Mouse (Mus musculus) frontal cortex, postnatal 10 days (tissue): ENCODE measurements at regions not wholly inside any gene's neighbourhood (a gene's known extent, or its start where the extent isn't known, plus 50 kb on each side); places are given as distances from the start of the nearest gene placed in this dataset.
"Not testable (repeated sequence)": the region's sequence is repeated elsewhere in the genome, so short reads cannot be mapped to it uniquely, and the experiment has no call there.

Experiments
- DNase-seq, 2 experiments: peaks; one replicate each; pipeline ENCODE4 v3.0.0; 2022; ENCODE audit warnings: low spot score in 2 of 2, mixed read lengths in 1 of 2

DNA sequence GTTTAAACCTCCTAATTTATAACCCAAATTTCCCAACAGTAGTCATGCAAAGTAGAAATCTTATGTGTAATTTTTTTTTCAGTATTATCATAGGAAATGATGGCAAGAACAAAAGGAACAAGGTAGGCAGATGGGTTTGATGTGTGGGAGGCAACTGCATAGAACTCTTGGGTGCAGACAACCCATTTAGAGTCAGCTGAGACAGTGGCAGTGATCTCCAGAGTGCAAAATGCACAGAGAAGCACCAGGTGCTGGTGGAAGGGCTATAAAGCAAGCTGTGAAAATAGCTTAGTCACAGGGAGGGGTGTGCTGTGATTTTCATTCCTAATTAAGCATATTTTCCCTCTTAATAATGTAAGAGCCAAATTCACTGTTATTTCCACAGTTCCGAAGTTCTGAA, 130.5 kb downstream of the Car2 start:
- no peak for DNase-seq

DNA sequence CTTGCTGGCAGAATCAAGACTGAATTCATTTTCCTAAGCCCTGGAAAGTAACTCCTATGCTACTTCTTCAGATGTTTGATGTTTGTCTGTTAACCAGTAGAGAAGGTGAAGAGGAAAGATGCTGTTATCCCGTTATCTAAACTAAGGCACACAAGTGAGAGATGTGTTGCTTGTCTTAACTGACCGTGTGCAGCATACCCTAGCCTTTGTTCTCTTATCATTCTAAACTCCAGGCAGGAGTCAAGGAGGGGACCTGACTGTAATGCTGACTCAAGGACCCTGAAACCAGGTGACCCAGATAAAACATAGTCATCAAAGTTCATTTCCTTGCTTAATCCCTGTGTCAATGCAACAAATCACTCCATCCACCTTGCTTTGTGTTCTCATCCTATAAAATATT, 136.7 kb downstream of the Car2 start:
- no peak for DNase-seq

DNA sequence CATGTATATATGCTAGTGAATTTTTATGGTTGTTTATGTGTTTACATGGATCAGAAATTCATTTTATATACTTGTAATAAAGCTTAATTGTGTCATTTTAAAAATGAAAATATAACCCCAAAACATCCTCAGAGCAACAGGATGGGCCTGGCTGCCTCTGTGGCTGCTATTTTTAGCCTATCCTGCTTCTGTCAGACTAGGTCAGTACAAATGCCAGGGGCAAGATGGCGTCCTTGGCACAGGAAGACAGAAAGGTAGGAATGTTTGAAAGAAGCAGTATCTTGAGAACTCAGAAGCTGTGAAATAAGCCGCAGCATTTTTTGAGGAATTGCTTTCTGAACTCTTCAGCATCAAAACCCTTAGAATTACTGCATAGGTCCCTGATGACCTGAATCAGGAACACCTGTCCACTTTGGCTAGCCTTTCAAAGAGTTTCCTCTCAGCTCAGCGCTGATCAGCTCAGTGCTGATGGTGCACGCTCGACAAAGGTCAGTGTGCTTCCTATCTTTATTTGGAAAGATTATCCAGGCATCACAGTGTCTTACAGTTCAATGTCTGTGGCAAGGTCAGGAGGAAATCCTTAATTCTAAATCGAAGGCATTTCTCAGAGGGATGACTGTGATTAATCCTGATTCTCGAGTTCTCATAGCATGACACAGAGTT, 154.9 kb downstream of the Car2 start:
- DNase-seq, result no peak

DNA sequence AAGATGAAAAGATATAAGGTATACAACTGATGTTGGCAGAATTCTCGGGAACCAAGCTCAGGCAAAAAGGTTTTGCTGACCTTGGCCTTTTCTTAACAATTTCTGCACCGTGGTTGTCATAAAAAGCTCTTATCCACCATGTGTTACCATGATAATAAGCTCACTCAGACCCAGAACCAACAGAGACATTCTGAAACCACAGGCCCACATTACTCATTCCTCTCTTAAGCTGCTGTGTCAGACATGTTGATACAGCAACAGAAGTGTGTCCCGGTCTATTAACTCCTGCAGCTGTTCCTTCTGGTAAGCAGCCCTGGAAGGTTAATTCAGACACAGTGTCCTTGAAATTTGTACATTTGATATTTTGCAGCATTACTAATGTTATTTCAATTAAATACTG, 167.9 kb downstream of the Car2 start:
- no peak for DNase-seq

DNA sequence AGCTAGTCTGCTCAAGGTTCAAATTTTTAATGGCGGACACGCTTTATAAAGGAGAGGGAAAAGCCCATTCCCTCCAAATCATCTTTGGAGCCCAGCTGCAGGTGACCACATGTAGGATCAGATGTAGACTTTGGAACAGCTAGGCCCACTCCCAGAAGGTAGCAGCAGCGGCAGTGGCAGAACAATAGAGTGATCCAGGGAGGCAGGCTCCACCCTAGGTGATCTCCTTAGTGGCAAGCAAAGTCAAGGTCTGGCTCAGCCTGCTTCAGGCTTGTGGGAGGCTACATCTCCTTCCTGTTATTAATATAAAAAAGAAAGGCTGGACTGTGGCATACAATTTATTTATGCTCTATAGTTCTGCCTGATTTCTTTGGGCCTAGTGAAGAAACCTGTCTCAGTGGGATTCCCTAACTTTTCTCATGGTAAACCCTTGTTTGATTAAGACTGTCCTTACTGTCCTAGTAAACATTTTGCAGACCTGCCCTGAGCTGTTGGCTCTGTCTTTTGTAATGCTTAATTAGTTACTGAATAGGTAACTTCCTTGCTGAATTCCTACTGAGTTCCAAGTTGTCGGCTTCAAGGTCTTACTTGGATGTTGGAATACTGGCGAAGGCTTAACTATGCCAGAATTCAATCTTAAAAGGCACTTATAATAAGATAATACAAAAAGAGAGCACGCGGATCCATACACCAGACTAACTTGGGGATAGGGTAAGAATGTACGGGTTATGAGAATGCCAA, 169.6 kb downstream of the Car2 start:
- not testable (repeated sequence) for DNase-seq

DNA sequence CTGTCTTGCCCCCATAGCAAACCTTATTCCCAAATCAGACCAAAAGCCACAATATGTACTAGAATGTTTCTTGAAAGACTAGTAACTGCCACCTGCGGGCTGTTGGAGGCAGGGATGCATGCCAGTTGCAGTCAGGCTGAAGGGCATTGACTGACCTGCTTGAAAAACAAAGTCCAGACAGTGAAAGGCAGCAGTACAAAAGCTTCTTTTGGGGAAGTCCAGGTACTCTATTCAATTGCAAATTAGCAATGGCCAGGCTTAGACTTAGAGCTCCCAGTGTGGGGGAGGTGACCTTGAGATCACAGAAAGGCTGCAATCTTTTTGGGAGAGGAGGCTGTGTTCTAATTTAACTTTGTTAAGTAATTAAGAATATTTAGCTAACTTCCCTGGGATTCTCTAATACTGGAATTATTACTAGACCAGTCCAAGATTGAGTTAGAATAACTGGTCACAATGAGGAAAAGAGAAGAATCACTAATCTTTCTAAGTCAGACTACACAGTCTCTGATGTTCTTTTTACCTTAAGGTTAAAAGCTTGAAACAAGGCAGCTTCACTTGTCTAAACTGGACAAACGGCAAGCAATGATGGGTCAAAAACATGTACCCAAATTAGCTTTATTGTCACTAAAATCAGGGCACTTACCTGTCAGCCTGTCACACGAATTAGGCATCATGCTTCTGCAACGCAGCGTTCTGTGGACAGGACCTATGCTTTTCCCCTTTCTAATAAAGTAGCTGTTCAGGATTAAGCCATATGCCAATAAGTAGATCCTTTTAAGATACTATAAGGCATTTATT, 170.9 kb downstream of the Car2 start:
- not testable (repeated sequence) for DNase-seq

DNA sequence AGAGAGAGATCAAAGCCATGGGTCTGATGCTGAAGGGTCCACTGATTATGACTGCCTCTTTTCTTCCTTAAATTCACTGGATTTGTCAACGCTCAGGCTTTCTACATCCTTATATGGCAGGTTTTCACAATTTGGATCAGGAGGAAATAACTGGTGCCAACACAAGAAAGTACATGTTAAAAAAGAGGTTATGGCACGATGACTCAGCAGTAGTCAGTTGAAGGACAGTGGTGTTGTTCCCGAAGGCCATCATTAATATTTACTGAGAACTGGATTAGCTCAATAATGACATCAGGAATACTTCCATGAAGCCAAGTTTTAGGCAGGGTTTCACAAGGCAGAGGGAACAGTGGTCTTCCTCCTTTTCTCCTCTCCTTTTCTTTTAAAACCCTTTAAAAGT, 179.6 kb downstream of the Car2 start:
- DNase-seq, result no peak

DNA sequence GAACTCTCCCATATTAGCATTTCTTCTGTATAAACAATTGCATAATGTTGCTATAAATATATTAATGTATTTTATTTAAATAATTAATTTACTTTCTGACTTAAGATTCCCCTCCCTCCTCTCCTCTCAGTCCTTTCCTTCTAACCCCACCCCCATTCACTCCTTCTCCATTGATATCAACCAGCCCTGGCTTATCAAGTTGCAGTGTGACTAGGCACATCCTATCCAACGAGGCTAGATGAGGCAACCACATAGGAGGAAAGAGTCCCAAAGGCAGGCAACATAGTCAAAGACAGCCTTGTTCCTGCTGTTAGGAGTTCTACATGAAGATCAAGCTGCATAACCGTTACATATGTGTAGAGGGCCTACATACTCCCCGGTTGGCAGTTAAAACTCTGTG, 182.2 kb downstream of the Car2 start:
- DNase-seq, result no peak

DNA sequence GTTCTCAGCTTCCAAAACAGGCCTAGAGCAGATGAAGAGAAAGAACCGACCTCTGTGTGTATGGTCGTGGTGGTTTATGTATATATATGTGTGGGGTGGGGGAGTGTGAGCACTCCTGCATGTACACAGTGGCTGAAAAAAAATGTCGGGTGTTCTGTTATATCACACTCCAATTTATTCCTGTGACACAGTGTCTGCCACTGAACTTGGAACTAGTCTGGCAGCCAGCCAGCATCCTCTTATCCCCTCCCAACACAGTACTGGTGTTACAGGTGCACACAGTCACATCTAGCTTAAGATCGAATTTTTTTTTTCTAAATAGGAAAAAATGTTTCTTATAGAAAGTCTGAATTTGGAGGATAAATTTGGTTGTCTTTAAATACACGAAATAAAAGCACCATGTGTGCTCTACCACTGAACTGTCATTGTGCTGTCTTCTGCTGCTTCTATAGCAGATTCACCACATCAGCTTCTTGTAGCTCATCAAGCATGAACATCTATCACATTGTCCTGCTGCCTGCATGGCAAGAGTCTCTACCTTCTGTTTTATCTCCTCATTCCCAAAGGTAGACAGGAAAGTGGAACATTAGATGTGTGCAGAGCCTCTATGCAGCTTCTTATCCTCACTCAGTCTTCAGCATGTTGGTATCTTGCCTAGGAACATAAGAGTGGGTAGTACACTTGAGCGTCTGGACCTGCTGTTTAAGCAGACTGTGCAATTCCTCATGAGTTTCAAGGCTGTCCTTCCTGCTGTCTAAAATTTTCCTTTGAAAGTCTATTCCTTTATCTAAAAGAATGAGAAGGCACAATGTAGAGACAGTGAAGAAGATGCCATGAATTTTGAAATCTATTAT, 185.2 kb downstream of the Car2 start:
- peak in 1 of 2 experiments; percentile 5 for DNase-seq

DNA sequence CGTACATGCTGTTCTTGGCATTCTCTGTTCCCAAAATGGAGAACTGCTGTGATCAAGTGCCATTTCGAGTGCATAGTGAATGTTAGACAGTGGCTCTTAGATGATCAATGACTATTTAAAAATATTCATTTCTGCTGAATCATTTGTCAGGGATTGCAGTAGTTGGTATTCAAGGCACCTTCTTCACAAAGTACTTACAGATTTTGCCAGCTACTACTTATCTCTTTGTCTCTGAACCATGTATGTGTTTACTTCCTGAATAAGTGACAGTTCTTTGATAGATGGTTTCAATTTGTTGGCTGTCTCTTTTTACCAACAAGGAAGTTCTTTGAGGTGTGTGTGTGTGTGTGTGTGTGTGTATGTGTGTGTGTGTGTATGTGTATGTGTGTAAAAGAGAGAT, 187.3 kb downstream of the Car2 start:
- no peak for DNase-seq

DNA sequence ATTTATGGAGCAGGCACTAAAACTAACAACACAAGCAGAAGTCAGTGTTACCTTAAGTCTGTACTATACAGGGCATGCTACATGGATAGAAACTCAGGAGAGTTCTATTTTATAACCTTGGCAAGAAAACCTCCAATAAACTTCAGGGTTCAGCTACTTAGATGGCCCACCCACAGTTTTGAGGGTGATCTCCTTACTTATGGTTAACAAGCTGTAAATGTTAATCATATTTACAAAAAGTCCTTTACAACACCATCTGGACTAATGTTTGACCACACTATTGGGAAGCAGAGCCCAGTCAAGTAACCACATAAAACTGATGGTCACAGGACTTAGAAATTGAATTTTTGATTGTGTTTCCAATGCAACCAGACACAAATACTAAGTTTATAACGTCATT, 187.8 kb downstream of the Car2 start:
- no peak for DNase-seq

DNA sequence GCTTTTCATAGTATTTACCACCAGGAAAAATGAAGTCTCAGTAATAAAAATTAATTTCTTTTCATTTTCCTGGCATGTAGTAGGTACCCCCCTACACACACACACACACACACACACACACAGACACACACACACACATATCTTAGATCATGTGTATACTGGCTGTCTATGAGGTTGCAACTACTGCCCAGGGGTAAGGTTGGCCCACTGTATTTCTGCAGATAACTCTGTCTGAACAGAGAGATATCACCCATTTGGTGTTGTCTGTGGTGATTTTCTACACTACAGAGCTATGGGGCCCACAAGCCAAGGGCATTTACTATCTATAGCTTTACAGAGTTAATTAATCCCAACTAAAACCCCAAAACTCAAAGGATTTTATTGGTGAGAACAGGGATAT, 188.9 kb downstream of the Car2 start:
- no peak for DNase-seq

DNA sequence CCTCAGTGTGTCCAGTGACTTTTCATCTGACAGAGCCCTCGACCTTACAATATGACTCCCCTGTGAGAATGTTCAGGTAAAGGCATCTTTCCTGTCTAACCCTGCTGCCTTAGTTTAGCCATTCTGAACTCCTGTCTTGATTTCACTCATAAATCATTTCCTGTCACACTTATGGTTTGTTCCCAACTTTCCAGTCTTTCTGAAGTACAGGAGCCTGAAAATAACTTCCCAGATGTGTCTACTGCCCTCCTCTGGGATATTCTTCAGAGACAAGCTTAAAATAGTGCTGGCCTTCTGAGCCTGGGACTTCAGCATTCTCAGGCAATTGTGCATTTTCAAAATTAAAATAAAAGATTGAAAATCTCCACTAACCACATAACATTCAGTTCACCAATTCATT, 204.1 kb downstream of the Car2 start:
- DNase-seq, result no peak

DNA sequence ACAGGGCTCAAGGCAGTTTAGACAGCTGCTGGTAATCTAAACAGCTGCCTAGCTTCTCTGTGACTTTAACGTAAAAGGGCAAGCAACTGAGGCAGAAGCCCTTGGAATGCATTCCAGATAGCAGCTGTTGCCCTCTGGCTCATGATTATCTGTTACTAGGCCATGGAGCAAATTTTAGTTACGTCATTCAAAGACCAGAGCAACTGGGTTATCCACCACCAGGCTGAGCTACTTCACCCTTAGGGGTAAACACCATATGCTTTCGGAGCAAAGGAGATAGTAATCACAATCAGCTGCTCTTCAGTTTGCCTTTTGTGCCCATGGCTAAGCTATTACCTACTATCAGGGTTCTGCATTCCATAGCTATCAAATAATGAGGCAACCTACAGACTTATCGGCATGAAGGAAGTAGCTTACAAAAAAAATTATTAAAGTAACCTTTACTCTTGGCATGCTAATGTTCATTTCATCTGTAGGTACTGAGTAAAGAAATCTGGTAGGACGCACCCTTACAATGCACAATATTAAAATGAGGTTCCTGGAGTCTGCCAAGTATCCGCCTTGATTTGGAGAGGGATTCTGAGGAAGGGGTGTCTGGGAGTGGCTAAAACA, 212.2 kb downstream of the Car2 start:
- DNase-seq, result no peak

DNA sequence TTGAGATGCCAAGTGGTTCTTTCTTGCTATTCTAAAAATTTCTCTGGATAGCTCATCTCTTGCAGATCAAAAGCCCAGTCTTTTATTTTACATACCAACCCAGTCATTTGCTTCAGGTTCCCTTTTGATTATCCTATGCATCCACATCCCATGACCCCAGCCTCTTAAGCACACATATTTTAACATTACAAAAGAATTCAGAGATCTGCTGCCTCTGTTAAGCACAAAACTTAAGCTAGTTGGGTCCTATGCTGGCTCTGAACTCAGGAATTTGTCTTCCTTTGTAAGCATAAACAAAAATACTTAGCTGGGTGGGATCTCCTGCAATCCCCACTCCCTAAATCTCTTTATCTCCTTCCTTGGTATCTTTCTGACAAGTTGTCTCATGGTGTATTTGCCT, 212.9 kb downstream of the Car2 start:
- no peak for DNase-seq

DNA sequence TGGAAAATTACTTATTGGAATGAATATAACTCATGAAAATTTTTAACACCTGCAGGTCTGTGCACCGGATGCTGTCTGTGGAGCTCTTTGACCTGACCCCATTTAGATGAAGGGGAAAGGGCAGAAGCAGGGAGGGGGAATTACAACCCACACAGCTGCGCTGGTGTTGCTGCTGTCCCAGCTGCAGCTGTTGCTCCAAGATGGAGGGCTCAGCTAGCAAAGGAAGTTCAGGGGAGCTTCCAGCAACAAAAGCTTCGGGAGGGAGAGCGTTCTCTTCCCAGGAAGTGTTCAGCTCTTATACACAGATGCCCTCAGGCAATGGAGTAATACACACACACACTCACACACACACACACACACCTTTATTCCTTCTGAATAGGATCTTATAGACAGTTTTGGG, 219.6 kb downstream of the Car2 start:
- no peak for DNase-seq

DNA sequence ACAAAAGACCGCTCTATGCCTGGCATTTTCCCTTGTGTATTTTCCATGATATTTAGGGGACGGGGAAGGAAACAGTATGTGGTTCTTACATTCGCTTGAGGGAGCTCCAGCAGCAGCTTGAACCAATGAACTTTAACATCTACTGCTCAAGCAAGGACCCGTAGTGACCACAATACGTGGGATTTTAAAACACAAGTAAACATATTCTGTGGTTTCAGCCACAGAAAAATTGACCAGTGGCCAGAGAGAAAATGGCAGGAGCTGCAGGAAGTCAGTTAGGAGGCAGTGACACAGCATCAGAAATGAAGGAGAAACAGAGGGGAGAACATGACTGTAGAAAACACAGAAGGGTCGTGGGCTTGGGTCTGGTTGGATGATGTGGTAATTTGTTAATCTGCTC, 220.2 kb downstream of the Car2 start:
- no peak for DNase-seq

DNA sequence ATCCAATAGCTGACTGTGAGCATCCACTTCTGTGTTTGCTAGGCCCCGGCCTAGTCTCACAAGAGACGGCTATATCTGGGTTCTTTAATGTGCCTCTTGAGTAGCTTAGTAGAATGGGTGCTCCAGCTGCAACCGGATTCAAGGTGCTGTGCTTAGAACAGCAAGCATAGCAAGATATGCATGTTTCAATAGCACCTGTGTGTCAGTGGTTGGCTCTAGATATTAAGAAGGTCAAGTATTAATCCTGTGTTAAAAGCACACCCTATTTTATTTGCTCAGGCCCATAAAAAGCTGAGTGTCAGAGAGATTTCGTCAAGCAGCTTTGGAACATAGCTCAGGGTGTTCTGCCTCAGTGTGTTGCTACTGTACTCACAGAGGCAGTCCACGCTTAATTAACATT, 221.2 kb downstream of the Car2 start:
- no peak for DNase-seq

DNA sequence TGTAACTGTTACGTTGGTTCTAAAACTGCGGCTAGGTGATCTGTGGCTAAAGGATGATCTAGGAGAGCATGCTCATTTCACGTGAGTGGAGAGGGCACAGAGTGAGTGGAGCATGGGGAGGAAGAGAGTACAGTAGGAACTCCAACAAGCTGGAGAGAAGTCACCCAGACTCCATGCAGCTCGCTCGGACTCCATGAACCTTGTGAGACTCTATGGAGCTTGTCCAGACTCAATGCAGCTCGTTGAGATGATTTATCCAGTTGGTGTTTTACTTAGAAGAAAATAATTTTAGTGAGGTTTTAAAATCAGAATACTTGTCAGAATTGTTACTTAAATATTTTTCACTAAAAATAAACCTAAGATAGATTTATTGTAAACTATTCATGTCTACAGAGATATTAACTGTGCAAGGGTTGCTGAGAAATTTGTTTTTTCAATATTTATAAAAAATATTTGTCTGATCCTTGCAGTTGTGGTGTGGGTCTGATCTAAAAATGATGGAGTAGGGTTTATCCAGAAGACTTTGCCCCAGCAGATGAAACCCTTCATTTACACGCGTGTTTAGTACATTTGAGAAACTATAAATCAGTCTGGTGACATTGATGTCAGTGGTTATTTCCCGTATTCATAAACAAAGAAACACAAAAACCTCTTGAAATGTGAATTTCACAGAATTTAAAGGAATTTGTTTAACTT, 222.3 kb downstream of the Car2 start:
- no peak for DNase-seq

DNA sequence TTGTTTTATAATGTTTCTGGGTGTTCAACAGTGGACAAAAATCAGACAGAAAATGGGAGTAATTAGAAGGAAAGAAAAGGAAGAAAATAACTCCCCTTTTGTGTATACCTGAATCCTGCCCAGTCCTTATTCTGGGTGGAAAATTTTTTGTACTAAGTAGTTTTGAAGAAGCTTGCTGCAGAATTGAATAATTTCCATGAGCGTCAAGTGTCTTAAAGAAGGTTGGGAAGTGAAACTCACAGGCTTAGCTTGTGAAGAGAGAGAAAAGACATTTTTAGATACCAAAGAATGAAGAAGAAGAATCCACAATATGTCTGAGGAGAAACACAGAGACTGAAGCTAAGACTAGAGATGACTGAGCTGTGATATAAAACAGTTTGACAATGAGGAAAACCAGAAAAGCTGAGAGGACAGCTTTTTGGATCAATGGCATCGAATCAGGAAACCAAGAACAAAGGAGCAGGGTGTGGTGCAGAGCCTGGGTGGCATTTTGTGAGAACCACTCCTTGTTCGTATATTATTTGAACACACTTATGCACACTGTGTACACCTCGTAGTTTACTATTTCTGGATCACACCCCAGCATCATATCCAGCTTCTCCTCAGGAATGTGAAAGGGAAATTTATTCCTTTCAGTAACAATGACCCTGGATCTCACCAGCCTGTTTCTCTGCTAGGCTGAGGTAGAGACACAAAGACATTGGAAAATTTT, 221.9 kb downstream of the Gm9733 start:
- DNase-seq, result no peak
